Mouse (Mus musculus): ENCODE measurements around the gene Magi3. TPM values are rescaled to one million over a fixed set of nuclear protein-coding genes. Genes with fewer than 3 reads are reported as not detected.

Gene Magi3
- polyA plus RNA-seq, 1 experiment from 2014 or later = 5.0 TPM

GRCm38 (mm10) chr3:104017931-104018330 lies 202.2 kb downstream of the Magi3 start:
- WGBS = 84% methylated on average over 3 of the region's 3 CpGs
- H3K4me1 ChIP-seq = no peaks in the 10 kb centered on the region
- no peaks in the 10 kb centered on the region for H3K27me3 ChIP-seq
- no peak overlapping the region for H3K4me3 ChIP-seq
- no peak overlapping the region for H3K9ac ChIP-seq
- no peaks in the 10 kb centered on the region for H3K9me3 ChIP-seq
- no peak overlapping the region for H3K4me2 ChIP-seq (replicated peaks)
- peaks cover 10% of the 10 kb centered on the region; the same call in 1 of the 2 replicates for H3K36me3 ChIP-seq
- no peak overlapping the region for H3K27ac ChIP-seq
- ATAC-seq (ENCODE audit: insufficient number of reproducible peaks, insufficient read depth, low FRiP score, low TSS enrichment) = no peak

- no peak for ATAC-seq (ENCODE audit: insufficient number of reproducible peaks, insufficient read depth, low FRiP score, low TSS enrichment)
- H3K9me3 ChIP-seq = no peaks in the 10 kb centered on the region
- H3K27ac ChIP-seq = no peak overlapping the region
- no peaks in the 10 kb centered on the region for H3K4me1 ChIP-seq
- 94% methylated on average over 2 of the region's 2 CpGs for WGBS
- H3K36me3 ChIP-seq = peaks cover 19% of the 10 kb centered on the region
- H3K9ac ChIP-seq = no peak overlapping the region
- no peak overlapping the region for H3K4me2 ChIP-seq (replicated peaks)
- H3K4me3 ChIP-seq = no peak overlapping the region
- H3K27me3 ChIP-seq = no peaks in the 10 kb centered on the region
Measured at GRCm38 (mm10) chr3:104011972-104012371, 208.2 kb downstream of the Magi3 start.

GRCm38 (mm10) chr3:104009924-104010662 lies 210.1 kb downstream of the Magi3 start:
- H3K9me3 ChIP-seq = no peaks in the 10 kb centered on the region
- no peak overlapping the region for H3K4me3 ChIP-seq
- H3K4me2 ChIP-seq (replicated peaks) = no peak overlapping the region
- peaks cover 32% of the 10 kb centered on the region for H3K36me3 ChIP-seq
- no peaks in the 10 kb centered on the region for H3K4me1 ChIP-seq
- H3K27me3 ChIP-seq = no peaks in the 10 kb centered on the region
- H3K27ac ChIP-seq = no peak overlapping the region
- no peak overlapping the region for H3K9ac ChIP-seq
- WGBS = 84% methylated on average over 5 of the region's 5 CpGs
- no peak for ATAC-seq (ENCODE audit: insufficient number of reproducible peaks, insufficient read depth, low FRiP score, low TSS enrichment)

GRCm38 (mm10) chr3:104007479-104007878 lies 212.7 kb downstream of the Magi3 start:
- no peak overlapping the region for H3K4me2 ChIP-seq (replicated peaks)
- 88% methylated on average over 8 of the region's 8 CpGs for WGBS
- peaks cover 44% of the 10 kb centered on the region for H3K36me3 ChIP-seq
- no peaks in the 10 kb centered on the region for H3K4me1 ChIP-seq
- H3K9ac ChIP-seq = no peak overlapping the region
- no peaks in the 10 kb centered on the region for H3K9me3 ChIP-seq
- H3K4me3 ChIP-seq = no peak overlapping the region
- no peak overlapping the region for H3K27ac ChIP-seq
- no peaks in the 10 kb centered on the region for H3K27me3 ChIP-seq
- ATAC-seq (ENCODE audit: insufficient number of reproducible peaks, insufficient read depth, low FRiP score, low TSS enrichment) = no peak

- WGBS = 89% methylated on average over 8 of the region's 8 CpGs
- Histone ChIP-seq H3K9me3 (no peaks in the 10 kb centered on the region), H3K27me3 (no peaks in the 10 kb centered on the region), H3K9ac (no peak overlapping the region), H3K4me1 (no peaks in the 10 kb centered on the region), H3K4me2 (replicated peaks) (no peak overlapping the region), H3K27ac (no peak overlapping the region), H3K36me3 (peaks cover 47% of the 10 kb centered on the region), H3K4me3 (no peak overlapping the region)
- ATAC-seq (ENCODE audit: insufficient number of reproducible peaks, insufficient read depth, low FRiP score, low TSS enrichment) = no peak
Measured at GRCm38 (mm10) chr3:104006896-104007466, 213.2 kb downstream of the Magi3 start.

- Histone ChIP-seq H3K4me2 (replicated peaks) (no peak overlapping the region), H3K9me3 (no peaks in the 10 kb centered on the region), H3K27ac (no peak overlapping the region), H3K4me1 (no peaks in the 10 kb centered on the region), H3K36me3 (peaks cover 44% of the 10 kb centered on the region), H3K9ac (no peak overlapping the region), H3K4me3 (no peak overlapping the region), H3K27me3 (no peaks in the 10 kb centered on the region)
- ATAC-seq (ENCODE audit: insufficient number of reproducible peaks, insufficient read depth, low FRiP score, low TSS enrichment) = no peak
- whole genome bisulfite sequencing = 91% methylated on average over 4 of the region's 4 CpGs
Measured at GRCm38 (mm10) chr3:103998724-103999123, 221.4 kb downstream of the Magi3 start.

- Histone ChIP-seq H3K9me3 (no peaks in the 10 kb centered on the region), H3K27me3 (no peaks in the 10 kb centered on the region), H3K36me3 (peaks cover 64% of the 10 kb centered on the region), H3K4me2 (replicated peaks) (no peak overlapping the region), H3K27ac (no peak overlapping the region), H3K4me1 (no peaks in the 10 kb centered on the region), H3K9ac (no peak overlapping the region), H3K4me3 (no peak overlapping the region)
- 86% methylated on average over 3 of the region's 3 CpGs for WGBS
- ATAC-seq (ENCODE audit: insufficient number of reproducible peaks, insufficient read depth, low FRiP score, low TSS enrichment) = no peak
Measured at GRCm38 (mm10) chr3:103991271-103991670, 228.9 kb downstream of the Magi3 start.

GRCm38 (mm10) chr3:103989352-103989751 lies 230.8 kb downstream of the Magi3 start:
- Histone ChIP-seq H3K27ac (no peak overlapping the region), H3K4me1 (no peaks in the 10 kb centered on the region), H3K4me3 (no peak overlapping the region), H3K27me3 (no peaks in the 10 kb centered on the region), H3K4me2 (replicated peaks) (no peak overlapping the region), H3K36me3 (peaks cover 69% of the 10 kb centered on the region), H3K9ac (no peak overlapping the region), H3K9me3 (no peaks in the 10 kb centered on the region)
- 84% methylated on average over 4 of the region's 4 CpGs for WGBS
- ATAC-seq (ENCODE audit: insufficient number of reproducible peaks, insufficient read depth, low FRiP score, low TSS enrichment) = no peak

- H3K27me3 ChIP-seq = no peaks in the 10 kb centered on the region
- no peak overlapping the region for H3K4me2 ChIP-seq (replicated peaks)
- H3K4me3 ChIP-seq = no peak overlapping the region
- no peak overlapping the region for H3K27ac ChIP-seq
- ATAC-seq (ENCODE audit: insufficient number of reproducible peaks, insufficient read depth, low FRiP score, low TSS enrichment) = no peak
- 60% methylated on average over 5 of the region's 5 CpGs for WGBS
- peaks cover 71% of the 10 kb centered on the region for H3K36me3 ChIP-seq
- H3K4me1 ChIP-seq = no peaks in the 10 kb centered on the region
- no peaks in the 10 kb centered on the region for H3K9me3 ChIP-seq
- no peak overlapping the region for H3K9ac ChIP-seq
Measured at GRCm38 (mm10) chr3:103987831-103988432, 232.2 kb downstream of the Magi3 start.

- H3K9me3 ChIP-seq = no peaks in the 10 kb centered on the region
- H3K36me3 ChIP-seq = peaks cover 49% of the 10 kb centered on the region
- no peak for ATAC-seq (ENCODE audit: insufficient number of reproducible peaks, insufficient read depth, low FRiP score, low TSS enrichment)
- H3K27ac ChIP-seq = no peak overlapping the region
- no peaks in the 10 kb centered on the region for H3K27me3 ChIP-seq
- no peak overlapping the region for H3K4me2 ChIP-seq (replicated peaks)
- no peaks in the 10 kb centered on the region for H3K4me1 ChIP-seq
- H3K9ac ChIP-seq = no peak overlapping the region
- 95% methylated on average over 2 of the region's 2 CpGs for WGBS
- H3K4me3 ChIP-seq = no peak overlapping the region
Measured at GRCm38 (mm10) chr3:103985194-103985593, 235.0 kb downstream of the Magi3 start.

- H3K27me3 ChIP-seq = no peaks in the 10 kb centered on the region
- no peak for ATAC-seq (ENCODE audit: insufficient number of reproducible peaks, insufficient read depth, low FRiP score, low TSS enrichment)
- H3K36me3 ChIP-seq = peaks cover 45% of the 10 kb centered on the region
- no peak overlapping the region for H3K4me3 ChIP-seq
- no peaks in the 10 kb centered on the region for H3K9me3 ChIP-seq
- no peak overlapping the region for H3K9ac ChIP-seq
- WGBS = 83% methylated on average over 4 of the region's 4 CpGs
- no peaks in the 10 kb centered on the region for H3K4me1 ChIP-seq
- no peak overlapping the region for H3K27ac ChIP-seq
- H3K4me2 ChIP-seq (replicated peaks) = no peak overlapping the region
Measured at GRCm38 (mm10) chr3:103984556-103984955, 235.6 kb downstream of the Magi3 start.

- Histone ChIP-seq H3K9me3 (no peaks in the 10 kb centered on the region), H3K4me3 (no peak overlapping the region), H3K4me1 (peaks cover 12% of the 10 kb centered on the region), H3K9ac (no peak overlapping the region), H3K27ac (no peak overlapping the region), H3K27me3 (no peaks in the 10 kb centered on the region), H3K4me2 (replicated peaks) (no peak overlapping the region), H3K36me3 (0 out of 2 replicates have a peak, but pooled peaks cover 10% of the 10 kb centered on the region)
- no peak for ATAC-seq (ENCODE audit: insufficient number of reproducible peaks, insufficient read depth, low FRiP score, low TSS enrichment)
- 92% methylated on average over 2 of the region's 2 CpGs for WGBS
Measured at GRCm38 (mm10) chr3:103971157-103971556, 249.0 kb downstream of the Magi3 start.
